Mouse (Mus musculus): ENCODE measurements around the gene Iqce.

Gene Iqce

GRCm38 (mm10) chr5:140614141-140614540 lies 88.0 kb downstream of the Iqce start:
- no peak for DNase-seq (ENCODE audit: low spot score)

- no peak for DNase-seq (ENCODE audit: low spot score)
Observed at GRCm38 (mm10) chr5:140612191-140612590, 90.0 kb downstream of the Iqce start.
